Mouse (Mus musculus) adrenal gland, adult 2 months (tissue): ENCODE data around the gene Rbl2. TPM values are rescaled to one million over a fixed set of nuclear protein-coding genes. Genes with fewer than 3 reads are reported as not detected.

ENCODE experiments used
- DNase-seq: peaks from one replicate; pipeline ENCODE4 v3.0.0; 2021
- polyA plus RNA-seq: library from polyadenylated mRNA; depleted of rRNA; stranded (reverse); fragments of >200 nt; gene quantifications from 2 replicates; pipeline ENCODE4 v1.2.3, GENCODE M21; 2012
- total RNA-seq, 2 experiments: library from RNA; stranded (reverse); gene quantifications; 2 replicates each; pipeline ENCODE4 v1.2.3; 2021

The Rbl2 gene
- total and polyA plus RNA-seq, 3 experiments, result 21.7 to 51.9 (median 41.8) TPM

DNA sequence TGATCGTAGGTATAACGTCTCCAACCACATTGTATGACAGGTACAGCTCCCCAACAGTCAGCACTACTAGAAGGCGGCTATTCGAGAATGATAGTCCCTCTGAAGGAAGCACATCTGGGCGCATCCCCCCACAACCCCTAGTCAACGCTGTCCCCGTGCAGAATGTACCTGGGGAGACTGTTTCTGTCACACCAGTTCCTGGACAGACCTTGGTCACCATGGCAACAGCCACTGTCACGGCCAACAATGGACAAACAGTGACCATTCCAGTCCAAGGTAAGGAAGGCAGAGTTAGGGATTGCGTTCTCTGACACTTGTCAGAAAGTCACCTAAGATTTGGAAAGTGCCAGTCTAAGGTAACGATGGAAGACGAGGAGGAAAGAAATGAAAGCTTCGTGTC, 36.4 kb downstream of the Rbl2 start:
- peak; percentile 37 for DNase-seq

DNA sequence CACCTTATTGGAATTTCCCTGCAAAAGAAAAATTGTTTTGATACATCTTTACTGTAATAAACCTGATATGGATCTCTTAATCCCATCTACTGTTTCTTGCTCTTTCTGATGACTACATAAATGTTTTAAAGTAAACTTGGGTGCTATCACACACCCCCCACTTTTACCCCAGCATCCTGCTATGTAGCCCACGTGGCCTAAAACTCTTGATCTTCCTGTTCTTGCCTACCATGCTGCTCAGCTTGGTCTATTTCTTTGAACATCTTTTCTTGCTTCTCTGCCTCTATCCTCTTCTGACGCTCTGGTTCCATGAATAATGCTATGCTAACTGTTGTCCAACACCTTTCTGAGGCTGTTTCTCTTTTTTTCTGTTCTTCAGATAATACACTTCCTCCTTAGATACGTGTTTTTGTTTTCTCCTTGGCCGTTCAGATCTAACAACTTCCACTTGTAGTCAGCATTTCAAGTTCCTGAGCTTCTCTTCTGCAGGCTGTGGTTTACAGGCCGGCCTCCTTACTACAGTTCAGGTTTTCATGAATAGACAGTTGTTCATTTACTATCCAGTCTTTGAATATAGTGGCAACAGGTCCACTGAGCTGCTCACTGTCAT, 42.1 kb downstream of the Rbl2 start:
- no peak for DNase-seq

DNA sequence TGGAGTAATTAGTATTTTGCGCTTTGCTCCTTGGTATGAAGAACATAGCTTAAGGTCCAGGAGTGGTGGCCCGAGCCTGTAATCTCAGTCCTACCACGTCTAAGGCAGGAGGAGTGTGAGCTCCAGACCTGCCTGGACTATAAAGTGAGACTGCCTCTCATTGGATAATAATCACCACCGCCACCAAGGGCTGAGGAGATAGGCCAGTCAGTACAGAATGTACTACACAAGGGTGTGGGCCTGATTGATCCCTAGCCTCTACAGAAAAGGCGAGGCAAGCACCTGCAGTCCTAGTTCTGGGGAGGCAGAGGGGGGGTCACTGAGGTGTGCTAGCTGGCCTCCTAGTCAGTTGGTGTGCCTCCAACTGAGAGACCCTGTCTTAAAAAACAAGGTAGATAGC, 44.6 kb downstream of the Rbl2 start:
- DNase-seq, result no peak

DNA sequence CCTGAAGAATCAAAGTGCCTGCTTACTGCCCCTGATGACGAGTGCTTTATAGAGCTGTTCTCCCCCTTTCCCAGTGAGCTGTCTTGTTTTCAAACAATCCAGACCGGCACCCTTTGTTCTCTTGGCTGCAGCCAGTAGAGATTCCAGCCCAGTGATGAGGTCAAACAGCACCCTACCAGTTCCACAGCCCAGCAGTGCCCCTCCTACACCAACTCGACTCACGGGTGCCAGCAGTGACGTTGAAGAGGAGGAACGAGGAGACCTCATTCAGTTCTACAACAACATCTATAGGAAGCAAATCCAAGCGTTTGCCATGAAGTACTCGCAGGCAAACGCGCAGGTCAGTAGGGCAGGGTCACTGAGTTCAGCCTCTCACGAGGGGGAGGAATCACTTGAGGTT, 45.1 kb downstream of the Rbl2 start:
- no peak for DNase-seq

DNA sequence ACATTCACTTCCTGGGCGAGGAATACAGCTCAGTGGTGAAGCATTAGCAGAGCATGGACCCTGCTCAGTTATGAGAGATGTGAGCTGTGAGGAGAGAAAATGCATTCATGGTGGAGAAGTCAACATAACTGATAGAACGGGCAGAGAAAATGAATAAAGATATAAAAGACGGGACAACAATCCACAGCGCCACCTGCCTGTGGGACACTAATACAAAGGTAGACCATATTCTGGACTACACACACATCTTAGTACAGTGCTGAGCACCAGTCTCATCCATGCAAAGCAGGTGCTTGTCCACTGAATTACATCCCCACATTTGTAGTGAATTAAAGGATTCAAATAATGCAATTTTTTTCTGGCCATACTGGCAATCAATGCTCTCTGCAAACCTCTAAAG, 47.7 kb downstream of the Rbl2 start:
- no peak for DNase-seq

DNA sequence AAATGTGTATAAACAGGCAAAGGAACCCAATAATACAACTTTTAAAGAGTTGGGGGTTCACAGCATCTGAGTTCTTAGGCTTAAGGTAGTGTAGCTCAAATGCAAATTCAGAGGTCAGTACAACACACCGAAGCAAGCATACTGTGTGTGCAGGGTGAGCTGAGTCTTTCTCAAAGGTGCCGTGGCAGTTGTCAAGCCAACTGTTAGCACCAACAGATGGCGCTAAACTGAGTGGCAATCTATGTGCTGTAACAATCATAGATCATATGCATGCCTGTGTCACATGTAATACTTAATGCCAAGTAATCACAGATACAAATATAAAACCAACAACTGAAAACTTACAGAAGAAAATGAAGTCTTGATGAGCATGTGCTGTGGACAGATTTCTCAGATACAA, 48.3 kb downstream of the Rbl2 start:
- no peak for DNase-seq

DNA sequence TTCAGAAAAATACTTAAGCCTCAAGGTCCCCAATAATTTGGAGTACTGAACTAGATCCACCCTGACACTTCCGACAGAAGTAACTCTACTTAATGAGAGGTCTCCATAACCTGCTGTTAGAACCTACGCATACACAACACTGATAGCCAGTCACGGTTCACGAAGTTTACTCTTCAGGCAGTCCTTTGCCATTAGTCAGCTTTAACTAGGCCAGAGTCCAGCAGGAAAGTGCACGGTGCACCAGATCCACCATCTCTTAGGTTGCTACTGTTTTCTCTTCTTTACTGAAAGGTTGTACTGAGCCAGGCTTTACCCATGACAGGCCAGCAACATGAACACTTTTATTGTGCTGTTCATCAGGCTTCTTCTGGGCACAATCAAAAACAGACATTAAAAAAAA, 54.5 kb downstream of the Rbl2 start:
- DNase-seq, result no peak

DNA sequence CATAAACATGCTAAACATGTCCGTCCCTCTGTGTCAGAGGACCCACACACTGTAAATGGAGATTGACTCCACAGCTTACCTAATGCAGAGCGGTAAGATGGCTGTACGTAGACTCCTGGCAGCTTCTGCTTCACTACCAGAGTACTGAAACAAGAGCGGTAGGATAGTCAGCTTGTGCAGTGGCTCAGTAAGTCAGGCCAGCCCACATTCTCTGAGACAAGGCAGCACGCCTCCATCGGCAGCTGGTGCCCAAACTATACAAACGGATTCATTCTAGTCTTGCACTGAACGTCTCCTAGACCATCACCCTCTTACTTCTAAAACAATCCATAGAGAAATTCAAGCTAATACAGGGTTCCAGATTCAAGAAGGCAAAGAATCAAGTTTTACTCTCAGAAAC, 56.9 kb downstream of the Rbl2 start:
- no peak for DNase-seq

DNA sequence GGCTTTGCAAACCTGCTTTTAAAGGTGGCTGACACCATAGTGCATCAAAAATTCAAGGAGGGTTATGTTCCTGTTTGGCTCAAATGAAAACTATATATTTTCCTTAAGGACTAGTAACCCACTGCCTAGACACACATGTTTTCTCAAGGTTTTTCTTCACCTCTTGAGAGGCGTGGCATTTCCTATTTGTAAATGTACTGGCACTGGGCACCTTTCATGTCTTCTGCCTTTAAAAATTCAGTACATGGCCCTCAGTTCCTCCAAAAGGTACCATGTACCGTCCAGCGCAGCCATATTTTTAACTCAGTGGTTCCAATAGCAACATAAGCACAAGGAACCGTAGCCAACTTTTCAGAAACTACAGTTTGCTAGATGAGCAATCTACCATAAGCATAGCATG, 62.9 kb downstream of the Rbl2 start:
- no peak for DNase-seq

DNA sequence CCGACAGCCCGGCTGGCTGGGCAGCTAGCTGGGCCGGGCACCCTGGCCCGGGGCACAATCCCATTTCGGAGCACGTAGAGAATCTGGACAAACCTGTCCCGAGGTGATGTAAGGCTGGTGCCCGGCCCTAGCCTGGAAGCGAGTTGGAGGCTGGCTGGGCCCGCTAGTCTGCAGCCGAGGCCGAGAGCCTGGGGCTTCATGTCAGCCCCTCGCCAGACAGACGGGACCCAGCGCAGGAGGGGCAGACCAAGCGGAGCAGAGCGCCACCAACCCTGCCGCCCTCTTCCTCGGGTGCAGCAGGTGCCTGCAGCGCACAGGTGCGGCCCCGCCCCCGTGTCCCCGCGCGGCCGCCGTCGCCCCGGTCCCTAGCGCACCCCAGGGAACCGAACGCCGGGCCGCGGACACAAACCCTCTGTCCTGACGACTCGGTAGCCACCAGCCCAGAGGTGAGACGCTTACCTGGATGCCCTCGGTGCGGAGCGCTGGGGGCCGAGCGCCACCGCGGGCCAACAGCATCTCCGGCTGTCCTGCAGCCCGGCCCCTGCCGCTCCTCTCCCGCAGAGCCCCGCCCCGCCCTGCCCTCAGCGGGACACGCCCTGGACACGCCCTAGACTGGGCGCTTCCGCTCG, 63.7 kb downstream of the Rbl2 start:
- DNase-seq, result no peak

DNA sequence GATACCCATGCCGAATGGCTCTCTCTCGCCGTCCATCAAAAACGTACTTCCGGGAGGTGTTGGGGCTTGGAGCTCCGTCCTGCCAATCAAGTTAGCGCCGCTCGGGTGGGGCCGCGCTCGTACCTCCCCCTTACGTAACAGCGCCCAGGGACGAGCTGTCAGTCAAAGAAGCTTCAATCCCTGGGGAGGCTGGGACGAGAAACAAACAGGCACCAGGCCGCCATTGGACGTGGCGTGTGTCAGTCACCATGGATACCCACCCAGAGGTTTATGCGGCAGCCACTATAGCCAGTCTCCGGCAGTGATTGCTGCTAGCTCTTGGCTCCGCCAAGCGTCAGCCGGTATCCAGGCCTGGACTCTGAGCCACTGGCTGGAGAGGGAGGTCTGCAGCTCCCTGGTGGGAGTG, 64.2 kb downstream of the Rbl2 start:
- DNase-seq, result peak; percentile 100

DNA sequence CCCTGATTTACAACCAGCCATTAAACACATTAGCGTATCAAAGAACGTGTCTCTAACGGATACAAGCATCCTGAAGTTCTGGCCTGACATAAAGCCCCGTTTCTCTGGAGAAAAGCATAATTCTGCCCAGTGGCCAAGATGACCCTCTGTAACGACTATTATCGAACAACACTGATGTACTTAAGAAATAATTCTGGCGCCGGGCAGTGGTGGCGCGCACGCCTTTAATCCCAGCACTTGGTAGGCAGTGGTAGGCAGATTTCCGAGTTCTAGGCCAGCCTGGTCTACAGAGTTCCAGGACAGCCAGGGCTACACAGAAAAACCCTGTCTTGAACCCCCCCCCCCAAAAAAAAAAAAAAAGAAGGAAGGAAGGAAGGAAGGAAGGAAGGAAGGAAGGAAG, 64.8 kb downstream of the Rbl2 start:
- DNase-seq, result no peak

DNA sequence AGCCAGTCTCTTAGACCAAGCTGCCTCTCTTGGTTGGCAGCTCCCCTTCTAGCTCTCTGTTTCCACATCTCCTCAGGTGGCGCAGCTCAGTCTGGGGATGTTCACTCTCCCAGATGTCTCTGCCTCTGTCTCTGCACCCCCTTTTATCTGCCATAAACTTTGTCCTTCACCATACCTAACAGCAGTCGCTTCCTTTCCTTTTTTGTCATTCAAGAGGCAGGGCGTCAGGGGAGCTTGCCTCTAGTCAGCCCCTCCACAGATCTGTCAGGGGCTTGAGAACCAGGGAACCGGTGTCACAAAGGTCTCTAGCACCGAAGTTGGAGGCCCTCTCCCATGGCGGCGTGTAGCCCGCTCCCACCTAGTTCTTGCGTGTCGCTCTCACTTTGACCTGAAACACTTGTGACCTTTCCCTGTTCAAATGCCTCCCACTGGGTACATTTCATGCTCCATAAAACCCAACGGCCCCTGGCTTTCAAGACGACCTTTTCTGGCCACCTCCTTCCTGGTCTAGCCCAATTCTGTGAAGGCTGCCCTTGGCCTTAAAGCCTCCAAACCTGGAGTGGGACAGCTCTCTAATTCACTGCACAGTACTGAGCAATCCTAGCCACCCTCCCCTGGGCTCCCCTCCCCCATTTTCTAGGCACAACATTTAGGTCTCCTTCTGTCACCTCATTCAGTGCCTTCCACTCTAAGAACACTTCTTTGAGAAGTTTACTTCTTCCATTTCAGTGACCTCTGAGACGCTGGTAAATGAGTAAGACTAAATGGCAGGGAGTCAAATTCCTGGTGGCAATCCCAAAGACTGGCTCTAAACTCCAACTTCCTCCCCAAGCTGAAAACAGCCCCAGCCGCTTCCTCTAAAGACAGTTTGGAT, 65.7 kb downstream of the Rbl2 start:
- no peak for DNase-seq

DNA sequence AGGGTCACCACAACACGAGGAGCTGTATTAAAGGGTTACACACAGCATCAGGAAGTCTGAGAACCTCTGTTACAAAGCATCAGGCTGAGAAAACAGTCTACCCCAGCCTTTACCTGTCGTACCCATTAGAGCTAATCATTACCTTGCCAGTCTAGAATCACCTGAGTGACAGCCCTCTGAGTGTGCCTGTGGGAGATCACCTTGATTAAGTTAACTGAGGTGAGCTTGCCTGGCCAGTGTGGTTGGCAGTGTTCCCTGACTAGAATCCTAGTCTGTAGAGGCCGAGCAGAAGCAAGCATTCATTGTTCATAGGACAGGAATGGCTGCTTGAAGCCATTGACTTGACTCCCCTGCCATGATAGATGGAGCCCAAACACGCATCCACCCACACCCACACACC, 71.0 kb downstream of the Rbl2 start:
- no peak for DNase-seq

DNA sequence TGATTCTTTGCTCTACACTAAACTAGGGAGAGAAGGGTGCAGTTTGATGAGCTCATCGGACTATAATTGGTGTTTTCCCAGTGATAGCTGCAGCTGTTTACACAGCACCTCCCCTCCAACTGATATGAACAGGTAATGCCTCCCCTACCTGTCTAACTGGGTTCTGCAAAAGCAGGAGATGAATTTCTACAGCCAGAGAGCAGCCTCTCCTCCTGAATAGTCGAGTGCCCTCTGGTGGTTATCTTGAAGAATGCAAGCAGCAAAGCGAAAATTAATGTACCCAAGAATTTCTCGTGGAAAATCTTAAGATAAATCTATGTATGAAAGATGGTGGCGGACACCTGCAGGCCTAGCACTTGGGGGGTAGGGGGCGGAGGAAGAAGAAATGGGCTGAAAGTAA, 77.9 kb downstream of the Rbl2 start:
- DNase-seq, result peak; percentile 30

DNA sequence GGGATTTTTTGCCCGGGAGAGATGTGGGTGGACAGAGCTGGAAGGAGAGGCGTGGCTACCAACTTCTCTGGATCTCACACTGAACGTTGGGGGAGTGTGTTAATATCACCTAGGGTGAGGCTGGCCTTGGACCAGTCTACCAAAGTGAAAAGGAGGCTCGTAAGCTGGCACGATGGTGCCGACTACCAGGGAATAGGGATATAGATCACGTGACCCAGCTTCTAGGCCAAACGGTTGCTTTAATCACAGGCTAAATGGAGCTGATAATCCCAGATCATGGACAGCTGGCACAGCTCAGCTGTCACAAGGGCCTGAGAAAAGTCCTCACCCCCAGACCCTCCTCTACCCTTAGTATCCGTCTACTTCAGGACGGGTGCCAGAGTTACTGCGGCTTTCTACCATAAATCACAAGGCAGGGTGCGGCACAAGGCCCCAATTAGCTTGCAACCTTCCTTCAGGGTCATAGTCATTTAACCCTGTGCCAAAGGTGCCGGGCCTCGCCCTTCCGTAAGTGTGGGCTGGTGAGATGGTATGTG, 78.9 kb downstream of the Rbl2 start:
- peak; percentile 33 for DNase-seq

DNA sequence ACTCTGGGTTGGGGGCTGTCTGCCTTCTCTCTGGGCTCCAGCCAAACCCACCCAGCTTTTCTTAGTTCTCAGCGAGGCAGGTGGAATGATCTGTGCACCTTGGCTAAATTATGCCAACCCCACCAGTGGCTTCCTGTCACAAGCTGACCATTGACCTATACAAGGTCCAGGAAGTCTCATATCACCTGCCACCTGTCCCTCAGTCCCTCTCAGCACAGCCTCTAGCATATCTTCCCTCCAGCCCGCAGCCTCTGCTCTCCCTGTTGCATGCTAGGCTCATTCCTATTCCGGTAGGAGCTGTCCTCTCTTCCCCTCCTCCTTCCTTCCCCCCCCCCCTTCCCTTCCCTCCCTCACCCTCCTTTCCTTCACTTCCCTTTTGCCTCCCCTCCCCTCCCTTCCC, 79.4 kb downstream of the Rbl2 start:
- no peak for DNase-seq

DNA sequence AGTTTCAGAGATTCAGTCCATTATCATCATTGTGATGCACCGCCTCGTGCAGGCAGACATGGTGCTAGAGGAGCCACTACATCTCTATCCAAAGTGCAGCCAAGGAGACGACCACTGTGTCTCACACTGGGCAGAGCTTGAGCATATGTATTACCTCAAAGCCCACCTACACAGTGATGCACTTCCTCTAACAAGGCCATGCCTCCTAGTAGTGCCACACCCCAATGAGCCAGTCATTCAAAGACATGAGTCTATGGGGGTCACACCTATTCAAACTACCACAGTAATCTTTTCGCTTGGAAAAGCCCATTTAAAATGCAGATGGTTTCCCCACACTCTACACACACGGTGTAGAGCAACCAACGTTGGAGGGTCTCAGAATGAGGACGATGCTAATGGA, 81.7 kb downstream of the Rbl2 start:
- no peak for DNase-seq

DNA sequence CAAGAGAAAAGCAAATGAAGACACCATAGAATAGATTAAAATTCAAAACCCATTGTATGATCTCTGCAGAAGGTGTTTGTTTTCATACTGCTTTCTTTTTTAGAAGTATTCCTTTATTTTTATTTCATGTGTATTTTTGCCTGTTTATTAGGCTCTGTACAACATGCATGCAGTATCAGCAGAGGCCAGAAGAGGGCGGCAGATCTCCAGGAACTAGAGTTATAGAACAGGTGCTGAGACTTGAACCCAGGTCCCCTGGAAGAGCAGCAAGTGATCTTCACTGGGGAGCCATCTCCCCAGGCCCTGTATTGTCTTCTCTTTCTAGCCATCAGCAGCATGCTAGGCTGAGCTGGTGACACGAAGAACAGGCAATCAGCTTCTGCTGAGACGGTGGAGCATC, 84.0 kb downstream of the Rbl2 start:
- DNase-seq, result no peak

DNA sequence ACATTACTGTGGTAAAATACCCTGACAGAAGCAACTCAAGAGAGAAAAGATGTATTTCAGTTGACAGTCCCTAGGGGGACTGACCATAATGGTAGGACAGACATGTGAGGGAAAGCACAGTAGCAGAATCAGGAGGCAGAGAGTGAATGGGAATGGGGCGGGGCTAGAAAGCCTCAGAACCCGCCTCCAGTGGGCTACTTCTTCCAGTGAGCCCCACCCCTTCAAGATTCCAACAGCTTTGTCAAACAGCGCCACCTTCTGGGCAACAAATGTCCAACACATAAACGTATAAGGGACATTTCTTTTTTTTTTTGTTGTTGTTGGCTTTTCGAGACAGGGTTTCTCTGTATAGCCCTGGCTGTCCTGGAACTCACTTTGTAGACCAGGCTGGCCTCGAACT, 84.7 kb downstream of the Rbl2 start:
- DNase-seq, result no peak

DNA sequence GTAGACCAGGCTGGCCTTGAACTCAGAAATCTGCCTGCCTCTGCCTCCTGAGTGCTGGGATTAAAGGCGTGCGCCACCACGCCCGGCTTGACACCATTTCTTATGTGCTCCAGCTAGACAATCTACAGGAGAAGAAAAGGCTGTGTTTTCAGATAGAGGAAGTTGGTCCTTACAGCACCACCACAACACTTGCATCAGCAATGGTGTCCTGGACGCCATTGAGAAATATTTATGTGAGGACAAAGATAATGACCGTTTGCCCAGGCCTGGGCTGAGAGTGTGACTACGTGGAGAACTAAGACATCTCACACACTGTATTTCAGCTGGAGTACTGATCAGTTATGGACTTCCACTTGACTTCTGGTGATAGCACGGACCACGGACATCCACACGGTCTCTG, 88.8 kb downstream of the Rbl2 start:
- DNase-seq, result no peak

DNA sequence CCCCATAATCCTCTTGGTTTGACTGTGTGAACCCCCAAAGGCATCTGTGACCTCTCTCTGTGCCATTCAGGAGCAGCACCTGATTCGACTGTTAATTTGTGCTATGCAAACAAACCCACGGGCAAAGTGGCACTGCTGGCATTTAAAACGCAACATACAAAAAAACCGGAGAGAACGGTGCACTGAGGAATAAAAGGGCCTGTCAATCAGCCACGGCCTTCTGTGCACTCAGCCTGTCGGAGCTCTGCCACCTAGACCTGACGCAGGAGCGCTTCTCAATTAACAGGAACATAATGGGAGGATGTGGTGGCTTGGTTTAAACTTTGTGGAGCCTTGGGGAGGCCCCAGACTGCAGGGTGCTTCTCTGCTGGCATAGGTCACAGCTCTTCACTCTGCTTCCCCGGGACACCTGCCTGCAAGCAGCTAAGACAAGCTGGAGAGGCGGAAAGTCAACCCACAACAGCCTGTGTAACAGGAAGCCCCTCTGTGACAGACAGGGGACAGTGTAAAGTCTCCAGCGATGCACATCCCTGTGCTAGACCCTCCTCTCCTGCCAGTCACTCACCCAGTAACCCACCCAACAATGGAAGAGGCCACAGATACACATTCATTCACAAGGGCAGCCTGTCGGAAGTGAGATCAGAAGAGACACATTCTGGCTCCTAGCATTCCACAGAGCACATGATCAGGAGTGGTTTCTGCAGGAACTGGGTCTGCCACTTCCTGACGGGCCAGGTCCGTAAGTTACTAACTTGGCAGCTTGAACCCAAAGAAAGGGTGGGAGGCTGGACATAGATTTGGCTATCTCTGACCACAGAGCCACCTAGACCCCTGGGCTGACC, 90.3 kb downstream of the Rbl2 start:
- no peak for DNase-seq
